Mouse (Mus musculus) cortical plate, adult 2 months (tissue): ENCODE results near the gene Gm44805.

Source experiments
- CTCF ChIP-seq: fragments of 200-500 bp; IDR thresholded peaks from 2 replicates; pipeline ENCODE4 v1.5.1; 2011; ENCODE audit warnings: mild to moderate bottlenecking, control low read depth, low read length; ENCODE audit not compliant: insufficient read depth; ENCODE audit errors: extremely low read depth
- POLR2A ChIP-seq: fragments of 200-500 bp; IDR thresholded peaks from 2 replicates; pipeline ENCODE4 v1.6.1; 2011; ENCODE audit warnings: mild to moderate bottlenecking, low read length, control low read depth; ENCODE audit not compliant: insufficient read depth; ENCODE audit errors: extremely low read depth

DNA sequence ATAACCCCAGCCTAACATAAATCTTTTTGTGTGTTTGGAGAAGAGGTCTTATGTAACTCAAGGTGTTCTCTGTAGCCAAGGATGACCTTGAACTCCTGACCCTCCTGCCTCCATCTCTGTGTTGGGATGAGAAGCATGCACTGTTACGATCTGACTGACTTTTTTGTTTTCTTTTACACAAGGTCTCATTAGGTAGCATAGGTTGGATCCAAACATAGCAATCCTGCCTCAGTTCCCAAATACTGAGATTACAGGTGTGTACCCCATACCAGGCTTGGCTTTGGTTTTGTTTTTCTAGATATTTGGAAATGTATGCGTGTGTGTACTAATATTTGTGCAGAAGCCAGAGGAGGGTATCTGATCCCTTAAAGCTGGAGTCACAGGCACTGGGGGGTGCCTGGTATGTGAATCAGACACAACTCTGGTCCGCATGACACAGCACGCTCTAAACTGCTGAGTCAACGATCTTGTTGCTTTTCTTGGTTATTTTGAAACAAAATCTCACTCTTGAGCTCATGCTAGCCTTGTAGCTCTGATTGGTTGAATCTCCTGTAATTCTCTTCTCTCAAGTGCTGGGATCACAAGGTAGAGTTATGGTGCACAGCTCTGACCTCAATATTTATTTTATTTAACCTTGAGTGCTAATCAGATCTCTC lies 37.2 kb upstream of the Gm44805 start:
- TF ChIP-seq POLR2A (no peak), CTCF (no peak)
